Mouse (Mus musculus) ES-CJ7 (cell line): ENCODE results near the gene Plg.
A peak's percentile ranks its signal among the peaks of the same experiment; 100 is the strongest.

ENCODE experiments used
- DNase-seq: peaks from one replicate; pipeline ENCODE4 v3.0.0; 2011; ENCODE audit warnings: low read depth, low spot score

Gene Plg

GRCm38 (mm10) chr17:12377981-12378705, at the start of gene Plg:
Gene Plg, plus strand, starts transcription at chr17:12378608.
- DNase-seq: no peak

DNA sequence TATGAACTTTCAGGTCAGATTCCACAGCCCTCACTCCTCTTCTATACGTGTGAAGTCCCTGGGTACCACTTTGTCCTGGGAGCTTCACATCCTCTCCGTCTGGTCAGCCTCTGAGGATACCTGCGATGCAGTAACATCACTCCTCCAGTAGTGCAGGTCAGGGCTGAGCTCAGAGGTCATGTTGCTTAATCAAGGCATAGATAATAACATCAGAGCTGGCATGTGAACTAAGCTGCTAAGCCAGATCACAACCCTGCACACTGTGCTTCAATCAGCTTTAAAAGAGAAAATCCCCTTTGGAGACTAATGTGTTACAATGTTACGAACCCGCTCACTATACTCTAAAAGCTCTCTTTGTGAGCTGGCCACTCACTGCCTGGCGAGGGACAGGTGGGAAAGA, 43.3 kb upstream of the Plg start:
- DNase-seq: no peak

- no peak for DNase-seq
Measured at GRCm38 (mm10) chr17:12336073-12336868, 42.1 kb upstream of the Plg start.

DNA sequence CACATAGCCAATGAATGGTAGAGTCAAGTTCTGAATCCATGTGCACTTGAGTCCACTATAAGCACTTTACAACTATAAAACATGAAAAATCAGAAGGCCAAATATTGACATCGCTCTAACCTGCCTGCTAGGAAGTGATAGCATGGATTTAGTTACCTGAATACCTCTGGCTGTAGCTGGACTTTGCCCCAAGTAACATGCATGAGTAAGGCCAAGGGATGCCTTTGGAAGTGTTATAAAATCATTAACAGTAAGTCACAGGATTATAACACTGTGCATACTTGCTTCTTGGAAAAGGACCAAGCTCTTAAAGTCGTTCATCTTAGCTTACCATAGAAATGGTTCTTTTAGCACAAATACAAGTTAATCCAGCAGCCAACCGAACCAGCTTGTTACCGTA, 41.3 kb upstream of the Plg start:
- no peak for DNase-seq

- DNase-seq: no peak
Measured at GRCm38 (mm10) chr17:12343702-12344376, 34.6 kb upstream of the Plg start.

DNA sequence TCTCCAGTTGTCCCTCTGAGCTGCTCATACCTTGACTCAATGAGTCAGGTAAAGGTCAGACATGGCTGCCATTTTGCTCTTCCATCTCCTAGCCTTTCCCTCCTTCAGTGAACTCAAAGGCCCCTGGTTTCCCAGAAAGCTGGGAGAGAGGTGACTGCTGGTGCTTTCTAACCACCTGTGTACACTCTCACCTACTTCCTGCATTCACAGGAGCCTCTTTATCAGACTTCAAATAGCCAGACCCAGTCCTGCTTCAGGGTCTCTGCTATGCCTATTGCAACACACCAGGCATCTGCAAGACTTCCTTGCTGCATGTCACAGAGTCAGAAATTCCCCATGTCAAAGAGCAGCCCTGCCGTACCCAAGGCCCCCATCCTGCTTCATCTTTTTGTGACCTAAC, 30.9 kb upstream of the Plg start:
- DNase-seq: no peak

GRCm38 (mm10) chr17:12351564-12351963, 26.8 kb upstream of the Plg start:
- DNase-seq: no peak

DNA sequence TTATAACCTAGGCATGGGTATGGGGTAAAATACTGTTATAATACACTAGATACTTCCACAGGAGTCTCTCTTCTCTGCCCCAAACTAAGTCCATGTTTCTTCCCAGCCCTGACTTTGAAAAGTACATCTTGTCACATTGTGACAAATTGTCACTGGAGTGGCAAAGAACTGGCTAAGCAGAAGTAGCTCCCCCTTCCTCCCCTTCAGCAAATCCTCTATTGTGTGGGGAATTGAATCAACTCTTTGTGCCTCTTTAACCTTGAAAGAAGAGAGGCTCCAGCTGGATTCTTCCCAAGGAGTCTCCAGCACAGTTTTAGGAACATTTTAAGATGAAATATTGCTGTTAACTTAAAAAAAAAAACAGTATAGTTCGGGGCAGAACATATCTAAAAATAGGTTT, 25.6 kb upstream of the Plg start:
- no peak for DNase-seq

GRCm38 (mm10) chr17:12359876-12360275, 18.5 kb upstream of the Plg start:
- DNase-seq: no peak

- no peak for DNase-seq
Measured at GRCm38 (mm10) chr17:12363601-12364425, 14.6 kb upstream of the Plg start.

GRCm38 (mm10) chr17:12364426-12364735, 14.0 kb upstream of the Plg start:
- DNase-seq: peak; percentile 59

GRCm38 (mm10) chr17:12367373-12367930, 11.0 kb upstream of the Plg start:
- peak; percentile 81 for DNase-seq

DNA sequence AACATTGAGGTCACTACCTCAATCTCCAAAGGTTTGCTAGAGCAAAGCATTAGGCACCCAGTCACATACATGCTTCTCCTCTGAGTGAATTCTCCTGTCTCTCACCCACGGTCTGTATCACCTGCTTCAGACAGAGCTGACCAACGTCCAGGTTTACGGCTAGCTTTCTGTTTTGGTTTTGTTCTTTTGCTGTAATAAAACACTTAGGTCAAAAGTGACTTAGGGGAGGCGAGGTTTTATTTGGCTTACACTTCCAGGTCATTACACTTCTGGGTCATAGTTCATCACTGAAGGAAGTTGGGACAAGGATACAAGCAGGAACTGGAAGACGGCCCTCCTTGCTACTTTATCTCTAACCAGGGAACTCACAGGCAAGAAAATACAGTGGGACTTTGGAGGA, 9.0 kb upstream of the Plg start:
- DNase-seq: no peak

DNA sequence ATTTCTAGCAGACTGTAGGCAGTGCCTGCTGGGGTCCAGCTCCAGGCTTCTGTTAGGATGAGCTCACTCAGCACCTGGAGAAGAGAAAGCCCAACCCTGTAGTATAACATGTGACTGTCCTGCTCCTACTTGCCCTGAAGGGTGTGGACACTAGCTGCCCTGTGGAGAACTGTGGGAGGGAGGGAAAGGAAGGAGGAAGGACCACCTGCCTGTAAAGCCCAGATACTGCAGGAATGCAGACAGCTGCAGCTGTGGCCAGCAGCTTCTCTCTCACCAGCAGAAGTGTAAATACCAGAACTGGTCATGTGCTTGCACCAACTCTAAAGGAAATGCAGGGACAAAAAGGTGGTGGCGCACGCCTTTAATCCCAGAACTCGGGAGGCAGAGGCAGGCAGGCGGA, 8.1 kb upstream of the Plg start:
- no peak for DNase-seq

DNA sequence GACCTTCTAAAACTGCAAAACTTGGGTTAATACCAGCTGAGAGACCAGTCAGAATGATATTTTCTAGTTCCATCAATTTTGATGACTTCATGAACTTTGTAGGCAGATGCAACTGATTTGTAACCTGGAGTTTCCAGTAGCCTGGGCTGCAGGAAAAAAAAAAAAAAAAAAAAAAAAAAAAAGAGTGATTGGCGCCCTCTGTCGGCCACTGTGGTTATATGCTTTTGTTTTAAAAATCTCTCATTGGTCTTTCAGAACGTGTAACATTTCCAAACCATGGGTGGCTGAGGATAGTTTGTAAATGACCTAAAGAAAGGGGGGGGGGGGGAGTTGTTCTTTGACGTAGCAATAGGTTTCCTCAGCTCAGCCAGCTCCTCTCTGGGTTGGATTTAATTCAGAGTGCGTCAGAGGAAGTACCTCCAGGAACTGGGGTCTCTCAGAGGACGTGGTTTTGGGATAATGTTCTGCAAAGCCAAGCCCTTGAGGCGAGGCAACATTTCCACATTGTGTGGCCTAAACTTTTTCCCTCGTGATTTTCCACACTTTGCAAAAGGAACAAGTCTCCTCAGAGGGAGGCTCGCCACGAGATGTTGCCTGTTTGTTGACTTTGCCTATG, 7.0 kb upstream of the Plg start:
- peak; percentile 21 for DNase-seq

- DNase-seq: peak; percentile 83
Measured at GRCm38 (mm10) chr17:12372021-12372420, 6.4 kb upstream of the Plg start.

- no peak for DNase-seq
Measured at GRCm38 (mm10) chr17:12373601-12374144, 4.7 kb upstream of the Plg start.

DNA sequence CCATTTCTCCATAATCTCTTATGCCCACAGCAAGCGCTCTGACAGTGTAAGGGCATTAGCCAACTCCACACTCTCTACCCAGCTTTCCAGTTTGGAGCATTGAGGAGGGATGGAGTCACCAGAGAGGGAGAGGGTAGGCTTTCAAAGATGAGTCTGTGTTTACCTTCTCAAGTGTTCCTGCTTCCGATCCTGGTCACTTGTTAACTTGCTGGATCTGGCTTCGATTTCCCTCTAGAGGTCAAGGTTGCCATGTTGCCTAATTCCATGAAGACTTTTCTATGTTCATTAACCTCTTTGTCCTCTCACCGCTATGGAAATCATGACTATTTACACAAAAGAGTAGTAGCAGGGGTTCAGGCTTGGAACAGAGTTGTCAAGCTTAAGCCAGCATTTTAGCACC, 1.9 kb downstream of the Plg start:
- no peak for DNase-seq

DNA sequence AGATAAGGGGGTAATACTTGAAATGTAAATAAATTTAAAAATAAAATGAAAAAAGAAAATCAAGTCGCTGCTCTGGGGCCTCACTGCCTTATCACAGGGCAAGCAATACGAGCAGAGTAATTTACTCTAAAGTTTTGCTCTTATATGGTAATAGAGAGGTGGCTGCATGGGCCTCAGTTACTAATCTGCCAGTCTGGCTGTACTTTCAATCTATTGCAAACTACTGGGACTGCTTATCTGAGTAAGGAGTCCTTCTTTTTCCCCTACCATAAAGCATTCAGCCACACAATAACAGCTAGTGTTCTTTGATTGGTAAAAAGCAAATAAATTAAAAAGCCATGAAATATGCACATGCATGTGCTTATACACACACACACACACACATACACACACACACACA, 3.2 kb downstream of the Plg start:
- no peak for DNase-seq

DNA sequence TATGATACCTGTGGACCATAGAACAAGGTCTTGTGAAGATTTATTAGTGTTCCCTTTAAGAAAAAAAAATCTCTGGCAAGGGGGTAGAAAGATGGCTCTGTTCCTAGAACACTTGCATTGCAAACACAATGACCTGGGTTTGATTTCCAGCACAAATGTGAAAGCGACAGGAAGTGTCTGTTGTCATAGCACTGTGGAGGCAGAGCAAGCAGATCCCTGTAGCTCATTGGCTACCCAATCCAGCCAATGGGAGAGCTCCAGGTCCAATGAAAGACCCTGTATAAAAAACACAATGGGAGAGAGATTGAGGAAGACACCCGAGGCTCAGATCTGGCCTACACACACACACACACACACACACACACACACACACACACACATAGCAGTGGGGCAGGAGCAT, 4.1 kb downstream of the Plg start:
- no peak for DNase-seq
